Mouse (Mus musculus) embryonic facial prominence, embryonic 14.5 days (tissue): ENCODE measurements around the gene Dnajc7. TPM values are rescaled to one million over a fixed set of nuclear protein-coding genes. Genes with fewer than 3 reads are reported as not detected.
A peak's percentile ranks its signal among the peaks of the same experiment; 100 is the strongest.
"Not testable (repeated sequence)": the region's sequence is repeated elsewhere in the genome, so short reads cannot be mapped to it uniquely, and the experiment has no call there.

Experiments used
- ATAC-seq: fragments of 200-750 bp; cut with Nextera tagmentation; 2 replicates; pipeline ENCODE4 v1.8.0; 2017; ENCODE audit warnings: low read depth, moderate number of reproducible peaks, moderate TSS enrichment
- DNase-seq: peaks from one replicate; pipeline ENCODE4 v3.0.0-alpha.2; 2015; ENCODE audit warnings: low spot score
- H3K27ac ChIP-seq: fragments of 300-500 bp; sonication (generic); replicated peaks from 2 replicates; pipeline ENCODE4 v1.5.1; 2014; ENCODE audit warnings: low read depth, mild to moderate bottlenecking, low read length, moderate library complexity
- H3K27me3 ChIP-seq: fragments of 300-500 bp; sonication (generic); replicated peaks from 2 replicates; pipeline ENCODE4 v1.6.1; 2014; ENCODE audit warnings: low read length; ENCODE audit not compliant: control insufficient read depth, insufficient read depth
- H3K36me3 ChIP-seq: fragments of 300-500 bp; sonication (generic); 2 replicates; pipeline ENCODE4 v1.6.1; 2014; ENCODE audit warnings: low read length, mixed read lengths; ENCODE audit not compliant: control insufficient read depth, insufficient read depth
- H3K4me1 ChIP-seq: fragments of 300-500 bp; sonication (generic); 2 replicates; pipeline ENCODE4 v1.6.1; 2014; ENCODE audit warnings: antibody characterized with exemption, low read length; ENCODE audit not compliant: control insufficient read depth, insufficient read depth
- H3K4me2 ChIP-seq: fragments of 300-500 bp; sonication (generic); 2 replicates; pipeline ENCODE4 v1.6.1; 2014; ENCODE audit warnings: low read depth, mild to moderate bottlenecking, low read length, moderate library complexity, mixed read lengths
- H3K4me3 ChIP-seq: fragments of 300-500 bp; sonication (generic); 2 replicates; pipeline ENCODE4 v1.5.1; 2014; ENCODE audit warnings: low read depth, mild to moderate bottlenecking, low read length
- H3K9ac ChIP-seq: fragments of 300-500 bp; sonication (generic); 2 replicates; pipeline ENCODE4 v1.6.1; 2014; ENCODE audit warnings: low read depth, mild to moderate bottlenecking, low read length, moderate library complexity, mixed read lengths
- H3K9me3 ChIP-seq: fragments of 300-500 bp; sonication (generic); 2 replicates; pipeline ENCODE4 v1.6.1; 2016; ENCODE audit warnings: low read length; ENCODE audit not compliant: control insufficient read depth
- WGBS: fragments of 180-500 bp; shearing (Covaris S2); extraction: QIAGEN DNeasy Blood & Tissue Kit; methylation state at CpG from one replicate; pipeline ENCODE4 v1.1.7; 2014; 5-methylcytosine and 5-hydroxymethylcytosine counted together
- polyA plus RNA-seq: library from polyadenylated mRNA; unstranded; fragments of >200 nt; fragmentation: Nextera tagmentation; extraction: Ambion mirVana; gene quantifications from 2 replicates; pipeline ENCODE4 v1.2.1, GENCODE M21; 2014

Gene Dnajc7
- polyA plus RNA-seq, result 58.2 and 64.5 TPM in 2 replicates

GRCm38 (mm10) chr11:100619982-100620381 is at the start of gene Dnajc7:
Dnajc7 (minus strand) TSS chr11:100620168.
- no peaks in the 10 kb centered on the region for H3K9me3 ChIP-seq
- peak within 1 kb of the TSS; percentile 77 for H3K4me3 ChIP-seq

DNA sequence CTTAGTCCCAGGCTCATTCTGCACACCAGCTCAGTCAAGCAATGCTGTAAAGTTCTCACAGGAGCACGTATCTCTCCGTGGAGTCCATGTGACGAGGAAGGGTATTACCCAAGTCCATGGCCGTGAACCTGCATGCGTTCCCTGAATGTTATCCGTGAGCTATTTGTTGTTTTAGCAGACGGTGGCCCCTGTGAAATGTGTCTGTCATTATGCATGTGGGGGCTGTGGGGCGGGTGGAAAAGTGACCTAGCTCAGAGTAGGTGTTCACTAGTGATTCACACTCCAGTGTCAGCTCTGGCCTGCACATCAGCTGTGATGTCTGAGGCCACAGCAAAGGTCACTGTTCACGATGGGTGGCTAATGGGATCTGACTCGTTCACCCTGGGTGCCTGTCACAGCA is 39.8 kb upstream of the Dnajc7 start:
- H3K9ac ChIP-seq, result no peak overlapping the region
- WGBS, result 52% methylated on average over 10 of the region's 10 CpGs

More at GRCm38 (mm10) chr11:100619982-100620381, at the start of gene Dnajc7:
- no peaks in the 10 kb centered on the region for H3K27me3 ChIP-seq
- peak within 1 kb of the TSS; percentile 89 for H3K9ac ChIP-seq
- peak within 1 kb of the TSS; percentile 67 for H3K4me2 ChIP-seq
- DNase-seq (no peak), ATAC-seq (no peak)
- 3% methylated on average over 11 of the region's 11 CpGs for WGBS
- H3K27ac ChIP-seq, result peak within 1 kb of the TSS; percentile 90
- peaks cover 17% of the 10 kb centered on the region for H3K4me1 ChIP-seq
- H3K36me3 ChIP-seq, result peaks cover 8% of the 10 kb centered on the region; the same call in 1 of the 2 replicates

GRCm38 (mm10) chr11:100656458-100656857 is 36.5 kb upstream of the Dnajc7 start:
- Histone ChIP-seq H3K27me3 (0 out of 2 replicates have a peak, but pooled peaks cover 2% of the 10 kb centered on the region), H3K27ac (0 out of 2 replicates have a peak overlapping the region, but pooled peaks have one; percentile 10), H3K4me3 (no peak overlapping the region), H3K9me3 (no peaks in the 10 kb centered on the region), H3K36me3 (no peaks in the 10 kb centered on the region), H3K9ac (no peak overlapping the region), H3K4me2 (peak overlapping the region; percentile 21; the same call in 1 of the 2 replicates), H3K4me1 (peaks cover 11% of the 10 kb centered on the region)
- peak; percentile 64 for DNase-seq
- WGBS, result 4% methylated on average over 6 of the region's 6 CpGs
- peak; percentile 72; the same call in 1 of the 2 replicates for ATAC-seq

More for the DNA sequence above, 39.8 kb upstream of the Dnajc7 start:
- Histone ChIP-seq H3K4me1 (peaks cover 11% of the 10 kb centered on the region), H3K4me2 (no peak overlapping the region), H3K27me3 (no peaks in the 10 kb centered on the region), H3K4me3 (no peak overlapping the region), H3K9me3 (no peaks in the 10 kb centered on the region), H3K36me3 (no peaks in the 10 kb centered on the region), H3K27ac (no peak overlapping the region)
- DNase-seq, result no peak
- no peak for ATAC-seq

GRCm38 (mm10) chr11:100655589-100655988 is 35.6 kb upstream of the Dnajc7 start:
- Histone ChIP-seq H3K4me1 (peaks cover 11% of the 10 kb centered on the region), H3K27me3 (peaks cover 10% of the 10 kb centered on the region; the same call in 1 of the 2 replicates)
- not testable (repeated sequence) for ATAC-seq, H3K36me3 ChIP-seq, H3K9me3 ChIP-seq, DNase-seq, H3K27ac ChIP-seq, H3K4me3 ChIP-seq, H3K4me2 ChIP-seq, H3K9ac ChIP-seq
- 55% methylated on average over 2 of the region's 3 CpGs for WGBS

- Histone ChIP-seq H3K9me3 (no peaks in the 10 kb centered on the region), H3K4me2 (no peak overlapping the region), H3K27me3 (peaks cover 16% of the 10 kb centered on the region), H3K36me3 (no peaks in the 10 kb centered on the region), H3K4me1 (peaks cover 8% of the 10 kb centered on the region), H3K27ac (no peak overlapping the region), H3K4me3 (no peak overlapping the region), H3K9ac (no peak overlapping the region)
- ATAC-seq (no peak), DNase-seq (no peak)
- WGBS, result 12% methylated on average over 3 of the region's 3 CpGs
Measured at GRCm38 (mm10) chr11:100651748-100652147, 31.8 kb upstream of the Dnajc7 start.

DNA sequence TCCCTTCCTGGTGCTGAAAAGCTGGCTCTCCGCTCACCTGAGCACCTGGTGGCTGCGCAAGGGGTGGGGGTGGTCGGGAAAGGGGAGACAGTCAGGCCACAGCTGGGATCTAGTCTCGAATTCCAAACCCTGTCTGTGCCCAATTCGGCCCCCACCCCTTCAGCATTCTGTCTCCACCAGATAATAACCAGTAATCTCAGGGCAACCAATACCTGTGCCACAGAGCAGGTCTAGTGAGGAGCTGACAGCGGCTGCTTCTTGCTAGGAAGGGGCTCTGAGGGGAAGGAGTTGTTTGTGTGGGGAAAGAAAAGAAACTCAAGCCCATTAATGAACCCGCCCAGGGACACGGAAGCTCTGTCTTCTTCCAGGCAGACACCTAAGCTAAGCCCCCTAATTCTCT is 31.2 kb upstream of the Dnajc7 start:
- 5% methylated on average over 6 of the region's 8 CpGs for WGBS
- Histone ChIP-seq H3K4me3 (no peak overlapping the region), H3K27me3 (peaks cover 16% of the 10 kb centered on the region), H3K4me1 (peaks cover 3% of the 10 kb centered on the region), H3K27ac (no peak overlapping the region), H3K4me2 (no peak overlapping the region), H3K36me3 (no peaks in the 10 kb centered on the region), H3K9me3 (no peaks in the 10 kb centered on the region), H3K9ac (no peak overlapping the region)
- peak; percentile 76; the same call in 1 of the 2 replicates for ATAC-seq
- DNase-seq, result peak; percentile 43

- no peak for DNase-seq
- Histone ChIP-seq H3K4me1 (0 out of 2 replicates have a peak, but pooled peaks cover 5% of the 10 kb centered on the region), H3K9me3 (no peaks in the 10 kb centered on the region), H3K27ac (no peak overlapping the region), H3K27me3 (peaks cover 16% of the 10 kb centered on the region), H3K9ac (no peak overlapping the region), H3K4me3 (no peak overlapping the region), H3K36me3 (no peaks in the 10 kb centered on the region), H3K4me2 (no peak overlapping the region)
- no peak for ATAC-seq
- WGBS, result 85% methylated on average over 8 of the region's 8 CpGs
Measured at GRCm38 (mm10) chr11:100648405-100648804, 28.4 kb upstream of the Dnajc7 start.

DNA sequence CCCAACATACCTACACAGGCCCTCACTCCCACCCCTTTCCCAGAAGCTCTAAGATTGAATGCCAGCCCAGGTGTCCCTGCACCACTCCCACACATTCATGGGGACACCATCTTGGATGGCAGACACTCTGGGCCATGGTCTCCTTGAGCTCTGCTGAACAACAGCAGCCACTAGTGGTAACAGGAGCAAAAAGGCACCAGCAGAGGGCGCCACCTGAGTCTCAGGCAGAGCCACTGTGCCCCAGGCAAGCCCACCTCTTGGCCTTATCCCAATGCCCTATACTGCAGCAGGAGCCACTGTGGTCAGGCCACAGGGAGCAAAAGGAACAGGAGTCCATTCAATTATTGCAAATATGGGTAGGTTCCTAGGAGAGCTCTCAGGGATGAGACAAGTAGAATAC is 26.3 kb upstream of the Dnajc7 start:
- no peak overlapping the region for H3K4me2 ChIP-seq

More for the DNA sequence above, 26.3 kb upstream of the Dnajc7 start:
- H3K27me3 ChIP-seq, result peaks cover 13% of the 10 kb centered on the region
- H3K4me1 ChIP-seq, result 0 out of 2 replicates have a peak, but pooled peaks cover 5% of the 10 kb centered on the region
- H3K9me3 ChIP-seq, result no peaks in the 10 kb centered on the region
- 6% methylated on average over 1 of the region's 1 CpGs for WGBS
- no peaks in the 10 kb centered on the region for H3K36me3 ChIP-seq
- no peak overlapping the region for H3K9ac ChIP-seq
- no peak overlapping the region for H3K4me3 ChIP-seq
- ATAC-seq (no peak), DNase-seq (no peak)
- H3K27ac ChIP-seq, result no peak overlapping the region
